Mouse (Mus musculus) urinary bladder, adult 18-20 months (tissue): ENCODE data around the gene Brd3os.

Source experiments
- DNase-seq, 2 experiments: peaks; one replicate each; pipeline ENCODE4 v3.0.0; 2022; ENCODE audit warnings: low spot score in 2 of 2, mixed read lengths in 2 of 2

Gene Brd3os

DNA sequence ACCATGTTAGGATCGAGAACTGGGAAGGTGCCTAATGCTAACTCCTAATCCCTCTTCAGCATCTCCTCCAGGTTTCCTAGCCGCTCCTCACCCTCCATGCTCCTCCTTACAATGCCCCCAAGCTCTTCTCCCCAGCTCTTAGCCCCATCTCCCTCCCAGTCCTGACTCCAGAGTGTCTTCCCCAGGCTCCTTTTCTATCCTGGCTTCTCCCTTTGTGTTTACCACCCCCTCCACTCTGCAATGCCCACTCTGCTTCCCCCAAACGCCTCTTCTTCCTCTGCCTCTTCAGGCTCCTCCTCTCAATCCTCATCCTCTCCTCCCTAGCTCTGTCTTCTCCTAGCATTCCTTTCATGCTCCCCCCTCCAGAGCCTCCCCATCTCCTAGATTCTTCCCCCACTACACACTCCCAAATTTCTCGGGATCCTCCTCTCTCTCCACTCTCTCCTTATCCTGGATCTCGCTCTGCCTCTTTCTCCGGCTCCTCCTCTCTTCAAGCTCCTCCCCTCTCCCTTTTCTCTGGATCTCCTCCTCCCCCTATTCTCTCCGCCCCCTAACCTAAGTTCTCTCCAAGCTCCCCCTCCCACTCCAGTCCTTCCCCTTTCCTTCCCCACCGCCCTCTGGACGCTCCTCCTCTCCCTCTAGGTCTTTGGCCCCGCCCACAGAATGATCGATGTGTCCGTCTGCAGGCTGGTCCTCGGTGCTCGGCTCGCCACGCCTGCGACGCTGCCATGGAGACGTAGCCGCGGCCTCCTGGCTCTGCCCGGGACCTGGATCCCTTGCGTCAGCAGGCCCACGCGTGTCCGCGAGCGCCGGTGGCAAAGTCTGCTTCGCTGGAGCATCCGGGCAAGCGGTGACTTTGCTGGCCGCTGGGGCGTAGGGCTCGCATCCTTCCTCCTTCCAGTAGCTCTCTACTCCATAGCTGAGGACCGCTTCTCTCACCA lies at the start of gene Brd3os:
TSS of gene Brd3os (plus strand) at position 558 of the 941 bp plus-strand sequence.
- peak; percentile 84 to 93 for DNase-seq

DNA sequence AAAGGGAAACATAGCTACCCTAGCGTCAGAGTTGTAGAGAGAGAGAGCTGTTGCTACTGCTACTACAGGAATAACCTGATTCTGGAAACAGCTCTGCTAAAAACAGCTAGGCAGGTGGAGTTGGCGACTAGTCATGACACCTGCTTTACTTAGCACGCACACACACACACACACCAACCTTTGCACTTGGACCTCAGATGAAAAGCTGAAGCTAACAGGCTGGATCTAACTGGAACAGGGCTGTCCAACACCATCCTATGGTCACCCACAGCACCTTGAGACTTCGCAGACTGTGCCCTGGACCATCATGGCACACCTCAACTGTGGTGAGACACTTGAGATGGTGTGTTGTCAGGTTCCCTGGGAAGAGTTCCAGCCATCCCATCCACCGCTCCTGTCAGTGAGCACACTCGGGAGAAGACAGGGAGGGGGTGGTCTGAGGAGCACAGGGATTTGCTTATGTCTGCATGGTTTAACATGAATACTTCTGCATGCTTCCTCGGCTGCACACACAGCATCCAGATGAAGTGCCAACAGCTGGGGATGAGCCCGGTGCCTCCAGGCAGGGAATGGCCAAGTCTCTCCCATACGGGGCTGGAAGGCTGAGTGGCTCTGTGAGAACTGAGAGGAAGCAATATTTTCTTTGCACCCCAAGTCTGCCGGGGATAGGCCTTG lies 47.8 kb upstream of the Brd3os start:
- no peak for DNase-seq

- no peak for DNase-seq
Measured at GRCm38 (mm10) chr2:27396656-27397440, 45.3 kb upstream of the Brd3os start.

- DNase-seq: no peak
Measured at GRCm38 (mm10) chr2:27400083-27400482, 42.0 kb upstream of the Brd3os start.

GRCm38 (mm10) chr2:27401544-27401943 lies 40.6 kb upstream of the Brd3os start:
- no peak for DNase-seq

GRCm38 (mm10) chr2:27404375-27405093 lies 37.6 kb upstream of the Brd3os start:
- DNase-seq: no peak

DNA sequence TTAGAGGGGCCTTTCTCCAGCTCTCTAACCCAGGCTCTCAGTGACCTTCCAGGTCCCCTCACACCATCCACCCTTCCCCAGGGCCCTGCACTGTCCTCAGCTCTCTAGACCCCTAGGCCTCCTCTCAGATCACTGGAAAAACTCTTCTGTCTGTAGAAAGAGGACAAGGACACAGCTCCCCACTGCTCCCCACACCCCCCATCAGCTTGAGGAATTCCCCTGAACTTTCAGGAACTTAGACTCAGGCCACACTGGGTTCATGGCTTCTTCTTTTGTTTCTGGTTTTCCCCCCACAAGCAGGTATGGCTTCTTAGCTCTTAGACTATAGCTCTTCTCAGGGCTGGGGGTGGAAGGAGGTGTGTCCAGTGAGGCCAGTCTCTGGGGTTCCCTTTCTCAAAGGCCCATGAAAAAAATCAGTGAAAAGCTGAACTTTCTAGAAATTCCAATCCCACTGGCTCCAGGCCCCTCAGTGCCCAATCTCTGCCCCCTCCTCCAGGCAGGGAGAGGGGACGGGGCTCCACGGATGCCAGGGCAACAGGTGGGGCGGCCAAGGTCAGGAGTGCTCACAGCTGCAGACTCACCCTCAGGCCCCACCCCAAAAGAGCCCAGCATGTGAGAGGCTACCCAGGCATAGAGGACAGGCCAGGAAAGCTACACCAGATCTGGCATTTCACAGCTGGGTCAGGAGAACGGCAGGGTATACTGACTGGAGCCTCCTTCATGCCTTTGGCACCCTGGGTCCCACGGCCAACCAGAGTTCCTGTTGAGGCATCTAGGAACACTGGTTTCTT lies 36.8 kb upstream of the Brd3os start:
- no peak for DNase-seq

DNA sequence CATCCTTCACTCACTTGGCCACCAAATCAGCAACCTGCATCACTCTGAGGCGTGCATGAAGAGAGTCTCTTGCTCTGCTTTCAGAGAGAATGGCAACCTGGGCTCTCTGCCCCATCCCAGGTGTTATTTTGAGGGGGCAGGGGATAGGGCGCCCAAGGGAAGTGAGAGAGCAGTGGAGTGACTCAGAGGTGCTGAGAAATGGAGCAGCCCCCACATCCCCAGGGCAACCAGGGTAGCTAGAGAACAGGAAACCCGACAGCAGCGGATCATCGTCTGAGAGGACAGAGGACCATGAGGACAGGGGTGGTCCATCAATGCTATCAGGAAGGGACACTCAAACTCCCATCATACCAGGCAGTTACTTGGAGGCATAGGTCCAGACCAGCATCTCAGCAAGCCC lies 35.2 kb upstream of the Brd3os start:
- no peak for DNase-seq

GRCm38 (mm10) chr2:27408194-27408593 lies 33.9 kb upstream of the Brd3os start:
- DNase-seq: no peak

DNA sequence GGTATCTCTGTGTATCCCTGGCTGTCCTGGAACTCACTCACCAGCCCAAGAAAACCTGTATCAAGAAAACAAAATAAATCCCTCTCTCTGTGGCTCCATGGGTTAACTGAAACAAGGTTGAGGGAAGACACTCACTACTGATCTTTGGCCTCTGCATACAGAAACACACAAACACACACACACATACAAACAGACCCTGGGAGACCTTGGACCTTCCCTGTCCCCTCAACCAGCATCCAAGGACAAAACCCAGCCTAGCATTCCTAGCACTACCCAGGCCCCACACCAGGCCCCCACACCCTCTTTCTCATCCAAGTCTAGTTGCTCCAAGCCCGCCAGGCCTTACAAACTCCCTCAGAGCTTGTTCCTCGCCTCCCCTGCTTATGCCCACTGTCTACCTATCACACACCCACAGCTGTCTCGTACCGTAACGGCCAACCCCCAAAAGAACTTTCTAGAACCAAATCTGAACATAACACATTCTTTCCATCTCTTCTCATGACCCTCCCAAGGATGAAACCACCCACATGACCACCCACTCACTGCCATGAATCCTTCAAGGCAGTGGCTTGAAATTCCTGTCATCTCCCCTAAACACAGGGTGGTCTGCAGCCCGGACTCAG lies 31.5 kb upstream of the Brd3os start:
- no peak for DNase-seq

- no peak for DNase-seq
Measured at GRCm38 (mm10) chr2:27411688-27412174, 30.4 kb upstream of the Brd3os start.

DNA sequence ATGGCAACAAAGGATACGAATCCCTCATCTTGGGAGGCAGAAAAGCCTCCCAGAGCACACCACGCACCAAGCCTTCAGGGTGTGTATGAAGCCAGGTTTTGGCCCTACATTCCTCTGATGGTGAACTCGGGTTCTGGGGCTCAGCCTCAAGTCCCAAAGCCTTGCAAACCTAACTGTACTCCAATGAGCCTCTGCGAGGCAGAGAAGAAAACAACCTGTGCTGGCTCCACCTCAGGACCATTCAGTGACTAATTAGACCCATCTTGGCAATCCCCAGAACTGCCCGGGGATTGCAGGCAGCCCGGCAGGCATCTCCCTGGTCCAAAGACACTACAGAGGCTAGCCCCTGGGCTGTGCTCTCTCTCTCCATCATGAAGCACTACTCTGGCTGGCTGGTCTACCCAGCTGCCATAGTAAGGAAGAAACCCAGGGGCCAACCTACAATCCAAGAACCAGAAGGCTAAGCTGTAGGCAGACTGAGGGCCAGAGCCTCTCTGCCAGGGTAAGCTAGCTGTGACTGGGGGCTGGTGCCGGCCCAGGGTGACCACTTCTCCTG lies 29.8 kb upstream of the Brd3os start:
- no peak for DNase-seq

- no peak for DNase-seq
Measured at GRCm38 (mm10) chr2:27413582-27413935, 28.6 kb upstream of the Brd3os start.

DNA sequence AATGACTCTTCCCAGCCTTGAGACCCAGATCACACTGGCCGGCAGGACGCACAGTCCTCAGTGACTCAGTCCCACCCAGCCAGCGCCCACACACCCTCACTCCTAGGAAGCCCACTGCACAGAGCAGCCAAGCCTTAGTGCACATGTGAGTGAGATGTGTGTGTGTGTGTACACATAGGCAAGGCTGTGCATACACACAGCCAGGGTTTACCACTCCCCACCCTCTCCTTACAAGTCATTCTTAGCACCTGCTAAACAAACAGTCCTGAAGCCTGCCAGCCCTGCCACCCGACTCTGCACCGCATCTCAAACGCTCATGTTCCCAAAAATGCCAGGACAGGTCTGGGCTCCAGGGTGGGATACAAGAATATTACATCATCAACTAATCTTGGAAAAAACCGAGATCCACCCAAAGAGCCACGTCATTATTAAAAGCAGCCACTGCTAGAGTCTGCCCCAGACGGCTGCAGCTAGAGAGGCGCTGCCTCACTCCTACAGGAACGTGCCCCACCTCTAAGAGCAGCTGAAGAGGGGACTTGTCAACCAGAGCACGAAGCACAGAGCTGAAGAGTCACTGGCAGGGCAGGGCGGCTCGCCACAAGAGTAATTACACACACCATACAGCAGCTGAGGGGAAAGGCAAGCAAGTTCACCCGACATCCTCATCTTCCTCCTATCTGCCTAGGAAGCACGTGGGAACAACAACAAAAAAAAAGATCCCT lies 28.0 kb upstream of the Brd3os start:
- DNase-seq: no peak

DNA sequence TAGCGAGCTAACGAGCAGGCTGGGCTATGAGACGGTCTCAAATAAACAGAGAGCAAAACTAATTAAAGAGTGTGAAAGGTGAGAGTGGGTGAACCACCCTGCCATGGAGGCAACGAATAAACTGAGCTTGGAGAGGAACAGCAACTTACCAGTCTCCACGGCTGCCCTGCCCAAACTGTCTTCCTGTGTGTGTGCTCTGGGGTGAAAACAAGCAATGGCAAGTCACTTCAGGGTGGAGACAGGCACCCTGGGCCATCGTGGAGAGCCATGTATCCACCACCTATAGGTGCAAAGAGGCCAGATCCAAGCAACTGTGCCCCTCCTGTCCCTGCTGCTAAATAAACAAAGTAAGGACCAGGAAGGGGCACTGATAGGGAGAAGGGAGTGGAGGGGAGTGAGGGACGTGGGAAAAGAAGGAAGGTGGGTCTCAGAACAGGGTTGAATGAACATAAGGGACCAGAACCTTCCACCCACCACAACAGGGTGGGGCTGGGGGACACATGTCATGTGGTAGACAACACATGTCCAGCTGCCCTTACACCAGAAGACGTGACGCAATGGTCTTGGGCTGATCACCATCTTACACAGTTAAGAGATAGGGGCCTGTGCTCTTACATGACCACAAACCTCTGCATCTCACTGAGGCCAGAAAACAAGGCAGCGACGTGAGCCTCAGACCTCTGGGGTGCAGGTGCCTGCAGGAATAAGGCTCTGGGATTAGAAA lies 26.9 kb upstream of the Brd3os start:
- DNase-seq: no peak

DNA sequence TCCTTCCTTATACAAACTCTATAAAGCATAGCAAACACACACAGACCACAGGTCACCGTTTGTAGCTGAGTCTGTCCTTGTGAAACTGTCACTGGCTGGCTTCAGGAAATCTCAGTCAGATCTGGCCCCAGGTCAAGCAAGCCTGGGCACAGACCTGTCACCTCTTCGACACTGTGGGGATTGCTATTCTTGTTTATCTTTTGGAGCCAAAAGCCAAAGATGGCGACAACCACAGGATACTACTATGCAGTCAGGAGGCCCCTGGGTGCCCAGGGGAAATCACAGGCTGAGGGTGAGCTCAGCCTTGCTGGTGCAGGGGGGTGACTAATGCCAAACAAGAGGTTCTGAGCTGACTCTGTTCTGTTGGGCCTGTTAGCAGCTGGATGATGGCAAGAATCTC lies 25.7 kb upstream of the Brd3os start:
- peak in 1 of 2 experiments; percentile 77 for DNase-seq

GRCm38 (mm10) chr2:27417648-27418153 lies 24.4 kb upstream of the Brd3os start:
- DNase-seq: no peak

DNA sequence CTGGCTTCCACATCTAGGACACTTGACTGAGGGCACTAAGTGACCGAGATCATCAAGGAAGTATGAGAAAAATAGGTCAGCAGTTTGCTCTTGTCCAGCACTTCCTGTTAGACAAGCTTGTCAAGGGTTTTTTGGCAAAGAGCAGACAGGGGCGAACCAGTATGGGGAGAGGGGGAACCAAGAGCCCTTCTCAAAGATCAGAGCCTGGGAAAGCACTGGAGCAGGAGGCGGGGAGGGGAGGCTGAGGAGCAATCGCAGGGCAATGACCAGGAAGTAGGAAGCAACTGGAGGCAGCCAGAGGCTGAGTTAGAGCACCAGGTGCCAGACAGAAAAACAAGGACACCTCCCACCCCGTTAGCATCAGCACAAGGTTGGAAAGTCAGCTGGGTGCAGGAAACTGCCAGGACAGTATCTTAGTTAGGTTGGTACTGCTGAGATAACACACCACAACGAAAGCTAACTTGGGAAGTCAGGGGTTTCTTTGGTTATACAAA lies 23.5 kb upstream of the Brd3os start:
- DNase-seq: peak in 1 of 2 experiments; percentile 59
